Mouse (Mus musculus) kidney, postnatal 14 days (tissue): ENCODE measurements around the gene Pacsin2.
A peak's percentile ranks its signal among the peaks of the same experiment; 100 is the strongest.
"Not testable (repeated sequence)": the region's sequence is repeated elsewhere in the genome, so short reads cannot be mapped to it uniquely, and the experiment has no call there.

Source experiments
- DNase-seq: peaks from one replicate; pipeline ENCODE4 v3.0.0; 2022; ENCODE audit warnings: mixed read lengths

Pacsin2 gene

GRCm38 (mm10) chr15:83478096-83478495 lies 13.7 kb upstream of the Pacsin2 start:
- no peak for DNase-seq

GRCm38 (mm10) chr15:83476593-83477273 lies 12.3 kb upstream of the Pacsin2 start:
- DNase-seq, result no peak

- no peak for DNase-seq
Observed at GRCm38 (mm10) chr15:83474466-83474836, 10.0 kb upstream of the Pacsin2 start.

- DNase-seq, result peak; percentile 56
Observed at GRCm38 (mm10) chr15:83473832-83474465, 9.5 kb upstream of the Pacsin2 start.

GRCm38 (mm10) chr15:83473251-83473650 lies 8.8 kb upstream of the Pacsin2 start:
- no peak for DNase-seq

- DNase-seq, result peak; percentile 69
Observed at GRCm38 (mm10) chr15:83471476-83471875, 7.1 kb upstream of the Pacsin2 start.

GRCm38 (mm10) chr15:83470443-83470842 lies 6.0 kb upstream of the Pacsin2 start:
- no peak for DNase-seq

- DNase-seq, result no peak
Observed at GRCm38 (mm10) chr15:83469279-83469821, 4.9 kb upstream of the Pacsin2 start.

- no peak for DNase-seq
Observed at GRCm38 (mm10) chr15:83467232-83467966, 3.0 kb upstream of the Pacsin2 start.

GRCm38 (mm10) chr15:83466331-83466730 lies 1.9 kb upstream of the Pacsin2 start:
- DNase-seq, result no peak

GRCm38 (mm10) chr15:83464905-83465650 lies 672 bp upstream of the Pacsin2 start:
- no peak for DNase-seq

- no peak for DNase-seq
Observed at GRCm38 (mm10) chr15:83463369-83464082, 880 bp downstream of the Pacsin2 start.

- not testable (repeated sequence) for DNase-seq
Observed at GRCm38 (mm10) chr15:83462349-83462748, 2.1 kb downstream of the Pacsin2 start.

- no peak for DNase-seq
Observed at GRCm38 (mm10) chr15:83460891-83461290, 3.5 kb downstream of the Pacsin2 start.

GRCm38 (mm10) chr15:83457541-83457940 lies 6.9 kb downstream of the Pacsin2 start:
- DNase-seq, result no peak

- DNase-seq, result no peak
Observed at GRCm38 (mm10) chr15:83455637-83456036, 8.8 kb downstream of the Pacsin2 start.

- DNase-seq, result peak; percentile 69
Observed at GRCm38 (mm10) chr15:83455034-83455433, 9.4 kb downstream of the Pacsin2 start.

GRCm38 (mm10) chr15:83454419-83454818 lies 10.0 kb downstream of the Pacsin2 start:
- DNase-seq, result no peak

GRCm38 (mm10) chr15:83453879-83454278 lies 10.5 kb downstream of the Pacsin2 start:
- no peak for DNase-seq

- DNase-seq, result no peak
Observed at GRCm38 (mm10) chr15:83452219-83452760, 12.1 kb downstream of the Pacsin2 start.

GRCm38 (mm10) chr15:83451621-83452210 lies 12.7 kb downstream of the Pacsin2 start:
- DNase-seq, result peak; percentile 82
